Mouse (Mus musculus): ENCODE results near the gene Sirpa.
A peak's percentile ranks its signal among the peaks of the same experiment; 100 is the strongest.

The Sirpa gene

DNA sequence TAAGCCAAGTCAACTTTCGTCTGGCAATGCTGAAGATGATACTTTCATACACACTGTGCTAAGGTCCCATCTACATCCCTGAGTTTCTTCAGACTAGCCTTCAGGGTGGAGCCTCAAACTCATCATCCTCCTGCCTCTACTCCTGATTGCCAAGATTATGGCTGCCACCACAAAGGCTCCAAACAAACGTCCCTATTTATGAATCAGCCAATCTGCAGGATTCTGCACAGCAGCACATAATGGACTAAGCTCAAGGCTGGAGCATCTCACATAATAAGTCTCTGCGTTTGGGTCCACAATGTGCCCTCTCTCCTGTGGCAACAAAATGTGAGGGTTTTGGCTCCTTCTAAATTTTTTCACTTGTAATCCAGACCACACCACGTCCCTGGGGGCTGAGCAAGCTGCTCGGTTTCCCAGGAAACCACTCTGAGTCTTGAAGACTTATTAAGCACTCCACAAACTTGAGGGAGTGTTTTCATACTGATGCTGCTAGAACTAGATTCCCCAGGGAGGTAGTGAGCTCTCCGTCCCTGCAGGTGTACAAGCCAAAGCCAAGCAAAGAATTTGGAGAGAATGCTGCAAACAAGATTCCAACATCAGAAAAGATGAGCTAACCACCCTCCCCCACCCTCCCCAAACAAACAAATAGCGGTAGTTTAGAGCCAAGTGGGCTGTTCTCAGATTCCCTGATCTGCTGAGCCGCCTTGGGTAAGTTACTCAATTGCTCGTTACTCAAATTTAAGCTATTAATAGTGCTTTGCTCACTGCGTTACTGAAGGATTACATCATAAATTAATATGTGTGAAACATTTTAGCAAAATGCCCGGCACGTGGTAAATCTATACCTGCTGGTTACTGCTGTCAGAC lies 34.4 kb upstream of the Sirpa start:
- no peak for TF ChIP-seq NANOG (IDR thresholded peaks at IDR 0.05; ENCODE audit: borderline replicate concordance, low read length)
- TF ChIP-seq CTCF (conservative IDR thresholded peaks at IDR 0.05; ENCODE audit: low read length): no peak
- no peak for TF ChIP-seq POU5F1 (IDR thresholded peaks at IDR 0.05; ENCODE audit: borderline replicate concordance, low read length)
- H3K36me3 ChIP-seq (ENCODE audit: insufficient read depth, low read length): no peaks in the 10 kb centered on the region
- H3K4me3 ChIP-seq (replicated peaks; ENCODE audit: low read length): no peak overlapping the region
- peaks cover 16% of the 10 kb centered on the region for H3K9me3 ChIP-seq (ENCODE audit: low read length)
- H3K27me3 ChIP-seq (ENCODE audit: insufficient read depth, low read length): no peaks in the 10 kb centered on the region
- H3K4me1 ChIP-seq (replicated peaks; ENCODE audit: low read depth, low read length): no peaks in the 10 kb centered on the region

DNA sequence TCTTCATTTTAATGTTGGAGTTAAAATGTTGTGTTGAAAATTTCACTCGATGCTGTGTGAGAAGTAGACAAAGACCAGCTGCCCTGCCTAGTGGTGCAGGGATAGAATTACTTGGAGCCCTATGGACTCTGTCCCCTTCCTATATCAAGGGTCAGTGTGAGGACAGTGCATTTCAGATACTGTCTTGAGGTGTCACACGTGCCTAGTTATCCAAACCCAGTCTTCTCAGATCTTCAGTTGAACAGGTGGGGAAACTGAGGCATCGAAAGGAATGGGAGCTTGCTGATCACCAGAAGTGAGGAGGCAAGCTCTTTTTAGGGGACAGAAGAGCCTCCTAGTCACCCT lies 33.8 kb upstream of the Sirpa start:
- Histone ChIP-seq H3K9me3 (ENCODE audit: low read length) (peaks cover 16% of the 10 kb centered on the region), H3K4me3 (replicated peaks; ENCODE audit: low read length) (no peak overlapping the region), H3K27me3 (ENCODE audit: insufficient read depth, low read length) (no peaks in the 10 kb centered on the region), H3K36me3 (ENCODE audit: insufficient read depth, low read length) (no peaks in the 10 kb centered on the region), H3K4me1 (replicated peaks; ENCODE audit: low read depth, low read length) (no peaks in the 10 kb centered on the region)
- TF ChIP-seq NANOG (IDR thresholded peaks at IDR 0.05; ENCODE audit: borderline replicate concordance, low read length) (no peak), CTCF (conservative IDR thresholded peaks at IDR 0.05; ENCODE audit: low read length) (no peak), POU5F1 (IDR thresholded peaks at IDR 0.05; ENCODE audit: borderline replicate concordance, low read length) (no peak)

- H3K36me3 ChIP-seq (ENCODE audit: insufficient read depth, low read length): no peaks in the 10 kb centered on the region
- H3K9me3 ChIP-seq (ENCODE audit: low read length): peaks cover 16% of the 10 kb centered on the region
- TF ChIP-seq NANOG (IDR thresholded peaks at IDR 0.05; ENCODE audit: borderline replicate concordance, low read length) (no peak), POU5F1 (IDR thresholded peaks at IDR 0.05; ENCODE audit: borderline replicate concordance, low read length) (no peak), CTCF (conservative IDR thresholded peaks at IDR 0.05; ENCODE audit: low read length) (no peak)
- H3K4me1 ChIP-seq (replicated peaks; ENCODE audit: low read depth, low read length): no peaks in the 10 kb centered on the region
- H3K27me3 ChIP-seq (ENCODE audit: insufficient read depth, low read length): no peaks in the 10 kb centered on the region
- H3K4me3 ChIP-seq (replicated peaks; ENCODE audit: low read length): no peak overlapping the region
Observed at GRCm38 (mm10) chr2:129561796-129562195, 30.8 kb upstream of the Sirpa start.

- Histone ChIP-seq H3K4me3 (replicated peaks; ENCODE audit: low read length) (no peak overlapping the region), H3K36me3 (ENCODE audit: insufficient read depth, low read length) (no peaks in the 10 kb centered on the region), H3K4me1 (replicated peaks; ENCODE audit: low read depth, low read length) (no peaks in the 10 kb centered on the region), H3K9me3 (ENCODE audit: low read length) (peaks cover 16% of the 10 kb centered on the region), H3K27me3 (ENCODE audit: insufficient read depth, low read length) (peaks cover 4% of the 10 kb centered on the region; the same call in 1 of the 2 replicates)
- TF ChIP-seq POU5F1 (IDR thresholded peaks at IDR 0.05; ENCODE audit: borderline replicate concordance, low read length): no peak
- TF ChIP-seq CTCF (conservative IDR thresholded peaks at IDR 0.05; ENCODE audit: low read length): no peak
- no peak for TF ChIP-seq NANOG (IDR thresholded peaks at IDR 0.05; ENCODE audit: borderline replicate concordance, low read length)
Observed at GRCm38 (mm10) chr2:129563944-129564709, 28.5 kb upstream of the Sirpa start.

DNA sequence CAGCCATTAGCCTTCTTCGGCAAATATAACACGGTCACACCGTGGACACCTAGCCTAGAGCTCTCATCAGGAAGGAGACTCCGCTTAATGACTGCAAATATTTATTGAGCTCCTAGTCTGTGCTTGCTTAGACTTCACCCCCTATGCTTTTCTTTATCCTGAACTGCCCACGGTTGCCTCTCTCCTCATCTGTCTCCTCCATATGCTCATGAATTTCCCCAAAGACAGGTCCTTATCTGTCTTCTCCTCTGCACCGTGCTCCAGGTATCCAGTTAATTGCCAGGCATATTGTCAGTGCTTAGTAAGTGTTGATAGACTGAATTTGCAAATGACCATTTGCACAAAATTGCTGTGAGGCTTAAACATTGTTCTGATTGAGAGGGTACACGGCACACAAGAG lies 23.5 kb upstream of the Sirpa start:
- Histone ChIP-seq H3K4me1 (replicated peaks; ENCODE audit: low read depth, low read length) (peaks cover 14% of the 10 kb centered on the region), H3K4me3 (replicated peaks; ENCODE audit: low read length) (no peak overlapping the region), H3K36me3 (ENCODE audit: insufficient read depth, low read length) (no peaks in the 10 kb centered on the region), H3K9me3 (ENCODE audit: low read length) (no peaks in the 10 kb centered on the region), H3K27me3 (ENCODE audit: insufficient read depth, low read length) (peaks cover 19% of the 10 kb centered on the region)
- no peak for TF ChIP-seq CTCF (conservative IDR thresholded peaks at IDR 0.05; ENCODE audit: low read length)
- TF ChIP-seq POU5F1 (IDR thresholded peaks at IDR 0.05; ENCODE audit: borderline replicate concordance, low read length): no peak
- no peak for TF ChIP-seq NANOG (IDR thresholded peaks at IDR 0.05; ENCODE audit: borderline replicate concordance, low read length)

- Histone ChIP-seq H3K4me3 (replicated peaks; ENCODE audit: low read length) (no peak overlapping the region), H3K27me3 (ENCODE audit: insufficient read depth, low read length) (peaks cover 19% of the 10 kb centered on the region), H3K4me1 (replicated peaks; ENCODE audit: low read depth, low read length) (peaks cover 18% of the 10 kb centered on the region), H3K9me3 (ENCODE audit: low read length) (no peaks in the 10 kb centered on the region), H3K36me3 (ENCODE audit: insufficient read depth, low read length) (no peaks in the 10 kb centered on the region)
- no peak for TF ChIP-seq CTCF (conservative IDR thresholded peaks at IDR 0.05; ENCODE audit: low read length)
- TF ChIP-seq POU5F1 (IDR thresholded peaks at IDR 0.05; ENCODE audit: borderline replicate concordance, low read length): no peak
- TF ChIP-seq NANOG (IDR thresholded peaks at IDR 0.05; ENCODE audit: borderline replicate concordance, low read length): no peak
Observed at GRCm38 (mm10) chr2:129569556-129569955, 23.1 kb upstream of the Sirpa start.

- Histone ChIP-seq H3K4me1 (replicated peaks; ENCODE audit: low read depth, low read length) (peaks cover 37% of the 10 kb centered on the region), H3K27me3 (ENCODE audit: insufficient read depth, low read length) (peaks cover 50% of the 10 kb centered on the region), H3K4me3 (replicated peaks; ENCODE audit: low read length) (peak overlapping the region; percentile 54; the same call in 1 of the 2 replicates), H3K9me3 (ENCODE audit: low read length) (no peaks in the 10 kb centered on the region), H3K36me3 (ENCODE audit: insufficient read depth, low read length) (no peaks in the 10 kb centered on the region)
- TF ChIP-seq CTCF (conservative IDR thresholded peaks at IDR 0.05; ENCODE audit: low read length): no peak
- no peak for TF ChIP-seq POU5F1 (IDR thresholded peaks at IDR 0.05; ENCODE audit: borderline replicate concordance, low read length)
- no peak for TF ChIP-seq NANOG (IDR thresholded peaks at IDR 0.05; ENCODE audit: borderline replicate concordance, low read length)
Observed at GRCm38 (mm10) chr2:129573701-129574273, 18.8 kb upstream of the Sirpa start.

- TF ChIP-seq POU5F1 (IDR thresholded peaks at IDR 0.05; ENCODE audit: borderline replicate concordance, low read length): no peak
- no peak; the same call in 1 of the 2 replicates for TF ChIP-seq NANOG (IDR thresholded peaks at IDR 0.05; ENCODE audit: borderline replicate concordance, low read length)
- no peak for TF ChIP-seq CTCF (conservative IDR thresholded peaks at IDR 0.05; ENCODE audit: low read length)
- Histone ChIP-seq H3K27me3 (ENCODE audit: insufficient read depth, low read length) (peaks cover 44% of the 10 kb centered on the region), H3K4me1 (replicated peaks; ENCODE audit: low read depth, low read length) (peaks cover 42% of the 10 kb centered on the region)
Observed at GRCm38 (mm10) chr2:129574395-129575046, 18.1 kb upstream of the Sirpa start.

More at GRCm38 (mm10) chr2:129574395-129575046, 18.1 kb upstream of the Sirpa start:
- no peaks in the 10 kb centered on the region for H3K9me3 ChIP-seq (ENCODE audit: low read length)
- H3K4me3 ChIP-seq (replicated peaks; ENCODE audit: low read length): peak overlapping the region; percentile 54
- H3K36me3 ChIP-seq (ENCODE audit: insufficient read depth, low read length): no peaks in the 10 kb centered on the region
